Mouse (Mus musculus) hindbrain, embryonic 13.5 days (tissue): Measurements from ENCODE around the gene Prph2. TPM values are rescaled to one million over a fixed set of nuclear protein-coding genes. Genes with fewer than 3 reads are reported as not detected.

Source experiments
- ATAC-seq: fragments of 200-750 bp; cut with Nextera tagmentation; 2 replicates; pipeline ENCODE4 v1.8.0; 2017; ENCODE audit warnings: moderate TSS enrichment; ENCODE audit not compliant: low FRiP score
- H3K27ac ChIP-seq: fragments of 300-500 bp; sonication (generic); 2 replicates; pipeline ENCODE4 v1.5.1; 2015; ENCODE audit warnings: inconsistent platforms, mild to moderate bottlenecking, moderate library complexity
- H3K27me3 ChIP-seq: fragments of 300-500 bp; sonication (generic); 2 replicates; pipeline ENCODE4 v1.6.1; 2015; ENCODE audit warnings: mild to moderate bottlenecking, inconsistent platforms
- H3K36me3 ChIP-seq: fragments of 300-500 bp; sonication (generic); 2 replicates; pipeline ENCODE4 v1.6.1; 2015; ENCODE audit warnings: mild to moderate bottlenecking, inconsistent platforms
- H3K4me1 ChIP-seq: fragments of 300-500 bp; sonication (generic); replicated peaks from 2 replicates; pipeline ENCODE4 v1.6.1; 2015; ENCODE audit warnings: inconsistent platforms
- H3K4me2 ChIP-seq: fragments of 300-500 bp; sonication (generic); 2 replicates; pipeline ENCODE4 v1.6.1; 2015; ENCODE audit warnings: inconsistent platforms, mild to moderate bottlenecking, moderate library complexity
- H3K4me3 ChIP-seq: fragments of 300-500 bp; sonication (generic); 2 replicates; pipeline ENCODE4 v1.5.1; 2015; ENCODE audit warnings: mild to moderate bottlenecking, inconsistent platforms
- H3K9ac ChIP-seq: fragments of 300-500 bp; sonication (generic); 2 replicates; pipeline ENCODE4 v1.6.1; 2015; ENCODE audit warnings: mild to moderate bottlenecking, inconsistent platforms
- H3K9me3 ChIP-seq: fragments of 300-500 bp; sonication (generic); 2 replicates; pipeline ENCODE4 v1.6.1; 2016; ENCODE audit warnings: inconsistent platforms
- whole genome bisulfite sequencing: fragments of 180-500 bp; shearing (Covaris S2); methylation state at CpG from one replicate; pipeline ENCODE4 v1.1.7; 2015; 5-methylcytosine and 5-hydroxymethylcytosine counted together
- polyA plus RNA-seq: library from polyadenylated mRNA; unstranded; fragments of >200 nt; fragmentation: Nextera tagmentation; extraction: Ambion mirVana; gene quantifications from 2 replicates; pipeline ENCODE4 v1.2.1, GENCODE M21; 2015

Prph2 gene
- not detected in 2 replicates for polyA plus RNA-seq

DNA sequence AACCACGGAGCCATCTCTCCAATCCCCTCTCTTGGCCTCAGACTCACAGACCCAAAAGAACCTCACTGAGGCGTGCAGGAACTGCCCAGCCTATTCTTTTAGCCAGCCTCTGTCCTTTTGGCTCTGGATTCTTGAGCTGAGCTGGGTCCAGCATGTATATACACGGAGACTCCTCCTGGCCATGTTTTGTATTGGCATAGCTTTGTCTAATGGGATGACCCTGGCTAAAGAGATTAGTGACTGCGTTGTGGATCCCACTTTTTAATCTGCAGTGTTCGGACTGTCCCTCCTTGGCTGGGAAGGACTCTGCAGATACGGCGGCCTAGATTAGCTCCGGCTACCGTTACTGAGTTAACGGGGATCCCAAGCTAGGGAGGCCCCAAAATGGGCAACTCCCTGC, at the start of gene Prph2:
TSS of gene Prph2 (plus strand) at position 274 of the 400 bp plus-strand sequence.
- ATAC-seq: no peak
- WGBS: 88% methylated on average over 10 of the region's 10 CpGs
- 0 out of 2 replicates have a peak, but pooled peaks cover 6% of the 10 kb centered on the region for H3K4me1 ChIP-seq

DNA sequence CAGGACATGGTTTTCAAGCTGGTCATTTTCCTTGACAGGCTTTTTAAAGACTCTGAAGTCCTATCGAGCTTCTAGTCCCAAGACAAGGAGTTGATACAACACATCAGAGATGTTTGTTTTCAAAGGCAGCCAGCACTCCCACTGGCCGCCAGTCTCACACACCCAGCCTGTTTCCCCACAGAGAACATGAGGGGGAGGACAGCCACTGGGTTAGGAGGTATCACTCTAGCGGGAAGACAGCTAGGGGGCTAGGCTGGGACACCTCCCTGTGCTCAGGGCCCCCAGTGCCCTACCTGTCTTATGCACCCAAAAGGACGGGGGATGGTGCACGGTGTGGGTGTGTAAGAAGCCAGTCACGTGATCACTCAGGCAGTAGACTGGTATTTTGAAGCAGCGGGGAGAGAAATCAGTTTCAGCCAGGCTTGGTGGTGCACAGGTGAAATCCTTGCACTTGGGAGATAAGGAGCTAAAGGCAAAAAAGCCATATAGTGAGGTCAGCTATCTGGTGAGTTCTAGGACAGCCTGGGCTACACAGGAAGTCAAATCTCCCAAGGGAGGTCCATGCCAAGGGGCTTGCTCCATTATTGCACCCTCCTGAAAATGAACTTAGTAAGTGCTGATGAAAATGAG, 45.6 kb upstream of the Prph2 start:
- no peak overlapping the region for H3K27ac ChIP-seq
- WGBS: 72% methylated on average over 7 of the region's 7 CpGs
- no peaks in the 10 kb centered on the region for H3K27me3 ChIP-seq
- H3K9me3 ChIP-seq: no peaks in the 10 kb centered on the region
- H3K9ac ChIP-seq: no peak overlapping the region
- H3K4me3 ChIP-seq: no peak overlapping the region
- H3K36me3 ChIP-seq: no peaks in the 10 kb centered on the region
- peaks cover 6% of the 10 kb centered on the region; the same call in 1 of the 2 replicates for H3K4me1 ChIP-seq
- ATAC-seq: no peak
- H3K4me2 ChIP-seq: no peak overlapping the region

More for the DNA sequence above, at the start of gene Prph2:
- H3K36me3 ChIP-seq: no peaks in the 10 kb centered on the region
- no peaks in the 10 kb centered on the region for H3K9me3 ChIP-seq
- H3K27me3 ChIP-seq: no peaks in the 10 kb centered on the region
- H3K4me2 ChIP-seq: no peak within 1 kb of the TSS
- H3K4me3 ChIP-seq: no peak within 1 kb of the TSS
- H3K9ac ChIP-seq: no peak within 1 kb of the TSS
- no peak within 1 kb of the TSS for H3K27ac ChIP-seq

DNA sequence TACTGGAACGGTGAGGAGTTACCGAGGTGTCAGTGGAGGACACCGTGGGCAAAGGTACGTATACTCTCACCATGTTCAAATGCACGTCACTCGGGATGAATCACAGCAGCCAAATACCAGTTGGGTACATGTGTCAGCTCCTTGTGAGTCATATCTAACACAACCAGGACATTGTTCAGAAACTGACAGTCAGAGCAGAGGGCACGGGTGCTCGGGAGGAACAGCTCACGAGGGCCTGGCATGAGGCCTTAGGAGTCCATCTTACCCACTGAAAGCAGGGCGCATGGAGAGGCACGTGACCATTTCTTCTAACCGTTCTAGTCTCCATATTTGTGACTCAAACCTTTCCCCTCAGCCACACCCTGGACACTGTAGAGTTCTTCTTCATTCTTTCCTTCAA, 43.4 kb upstream of the Prph2 start:
- no peaks in the 10 kb centered on the region for H3K9me3 ChIP-seq
- H3K4me1 ChIP-seq: no peaks in the 10 kb centered on the region
- no peak overlapping the region for H3K4me2 ChIP-seq
- ATAC-seq: no peak
- no peak overlapping the region for H3K27ac ChIP-seq
- H3K36me3 ChIP-seq: no peaks in the 10 kb centered on the region
- H3K9ac ChIP-seq: no peak overlapping the region
- WGBS: 91% methylated on average over 12 of the region's 12 CpGs
- no peaks in the 10 kb centered on the region for H3K27me3 ChIP-seq
- H3K4me3 ChIP-seq: no peak overlapping the region

DNA sequence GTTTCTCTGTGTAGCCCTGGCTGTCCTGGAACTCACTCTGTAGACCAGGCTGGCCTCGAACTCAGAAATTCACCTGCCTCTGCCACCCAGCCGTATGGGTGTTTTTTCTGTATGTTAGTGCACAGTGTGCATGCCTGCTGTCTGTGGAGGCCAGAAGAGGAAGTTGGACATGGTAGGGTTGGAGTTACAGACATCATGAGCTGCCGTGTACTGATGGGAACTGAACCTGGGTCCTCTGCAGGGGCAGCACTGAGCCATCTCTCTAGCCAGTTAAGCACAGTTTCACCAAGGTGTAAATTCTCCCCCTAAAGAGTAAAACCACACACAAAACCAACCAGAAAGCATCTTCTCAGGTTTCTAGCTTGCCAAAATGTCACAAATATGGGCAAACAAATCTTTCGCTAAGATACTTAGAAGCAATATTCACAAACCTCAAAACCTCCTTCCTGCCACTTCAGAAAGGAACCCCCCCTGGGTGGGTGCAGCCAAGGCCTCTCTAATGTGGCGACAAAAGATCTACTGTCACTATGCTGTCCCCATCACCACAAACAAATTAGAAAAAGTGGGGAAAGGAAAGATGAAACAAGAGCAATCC, 40.0 kb upstream of the Prph2 start:
- H3K9ac ChIP-seq: no peak overlapping the region
- no peaks in the 10 kb centered on the region for H3K36me3 ChIP-seq
- ATAC-seq: no peak
- no peaks in the 10 kb centered on the region for H3K27me3 ChIP-seq
- no peaks in the 10 kb centered on the region for H3K9me3 ChIP-seq
- no peak overlapping the region for H3K4me2 ChIP-seq
- H3K4me1 ChIP-seq: peaks cover 16% of the 10 kb centered on the region
- H3K4me3 ChIP-seq: no peak overlapping the region
- H3K27ac ChIP-seq: no peak overlapping the region
- 93% methylated on average over 5 of the region's 5 CpGs for WGBS

DNA sequence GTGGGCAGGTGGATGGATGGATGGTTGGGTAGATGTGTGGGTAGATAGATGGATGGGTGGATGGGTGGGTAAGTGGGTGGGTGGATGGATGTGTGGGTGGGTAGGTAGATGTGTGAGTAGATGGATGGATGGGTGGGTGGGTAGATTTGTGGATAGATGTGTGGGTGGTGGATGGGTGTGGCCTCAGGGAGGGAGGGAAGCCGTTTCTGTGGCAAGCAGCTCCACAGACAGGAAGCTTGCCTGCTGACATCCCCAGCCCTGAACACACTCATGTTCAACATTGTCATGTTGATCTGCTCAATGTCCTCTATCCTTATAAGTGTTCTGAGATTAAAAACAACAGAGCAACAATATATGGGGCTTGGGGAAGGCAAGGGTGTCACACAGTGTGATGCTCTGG, 39.3 kb upstream of the Prph2 start:
- WGBS: 63% methylated on average over 1 of the region's 1 CpGs
- Histone ChIP-seq H3K9ac (no peak overlapping the region), H3K27ac (no peak overlapping the region), H3K27me3 (no peaks in the 10 kb centered on the region), H3K4me2 (no peak overlapping the region), H3K36me3 (no peaks in the 10 kb centered on the region), H3K4me1 (peaks cover 16% of the 10 kb centered on the region), H3K4me3 (no peak overlapping the region), H3K9me3 (no peaks in the 10 kb centered on the region)
- ATAC-seq: no peak

DNA sequence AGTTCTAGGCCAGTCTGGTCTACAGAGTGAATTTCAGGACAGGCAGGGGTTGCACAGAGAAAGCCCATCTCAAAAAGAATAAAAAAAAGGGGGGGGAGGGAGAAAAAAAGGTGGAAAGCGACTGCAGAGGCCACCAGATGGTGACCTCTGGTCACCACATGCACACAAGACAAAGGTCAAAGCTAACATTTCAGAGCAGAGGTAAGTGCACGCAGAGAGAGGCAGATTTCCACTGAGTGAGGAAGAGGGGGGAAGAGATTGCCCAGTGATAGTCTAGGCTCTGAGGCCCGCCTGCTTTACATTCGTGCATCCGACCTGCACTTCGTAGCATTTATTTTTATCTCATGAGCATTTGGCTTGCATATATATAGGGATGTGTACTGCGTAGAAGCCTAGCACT, 37.5 kb upstream of the Prph2 start:
- H3K4me1 ChIP-seq: peaks cover 25% of the 10 kb centered on the region
- H3K27ac ChIP-seq: no peak overlapping the region
- H3K27me3 ChIP-seq: no peaks in the 10 kb centered on the region
- no peak overlapping the region for H3K4me3 ChIP-seq
- H3K36me3 ChIP-seq: no peaks in the 10 kb centered on the region
- no peaks in the 10 kb centered on the region for H3K9me3 ChIP-seq
- H3K4me2 ChIP-seq: no peak overlapping the region
- 75% methylated on average over 7 of the region's 7 CpGs for WGBS
- H3K9ac ChIP-seq: no peak overlapping the region
- no peak for ATAC-seq

DNA sequence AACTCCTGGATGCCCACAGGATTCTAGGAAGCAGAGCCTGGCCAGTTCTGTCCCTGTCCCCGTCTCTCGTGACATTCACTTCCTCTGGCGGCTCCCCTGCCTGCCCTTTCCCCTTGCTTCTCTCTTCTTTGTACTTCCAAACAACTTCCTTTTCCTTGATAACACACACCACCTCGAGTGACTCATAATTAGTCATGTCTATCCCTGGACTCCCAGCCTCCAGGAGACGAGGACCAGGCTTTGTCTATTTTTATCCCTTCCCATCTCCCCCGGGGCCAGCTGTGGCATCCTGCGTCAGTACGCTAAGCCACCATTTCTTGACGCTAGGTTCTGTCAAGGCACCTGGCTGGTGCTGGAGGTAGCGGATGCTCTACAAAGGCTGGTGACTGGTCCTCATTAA, 36.1 kb upstream of the Prph2 start:
- ATAC-seq: no peak
- Histone ChIP-seq H3K27ac (no peak overlapping the region), H3K9me3 (no peaks in the 10 kb centered on the region), H3K4me3 (no peak overlapping the region), H3K4me2 (no peak overlapping the region), H3K4me1 (peaks cover 25% of the 10 kb centered on the region), H3K9ac (no peak overlapping the region; the same call in 1 of the 2 replicates), H3K36me3 (no peaks in the 10 kb centered on the region), H3K27me3 (no peaks in the 10 kb centered on the region)
- WGBS: 41% methylated on average over 10 of the region's 10 CpGs

DNA sequence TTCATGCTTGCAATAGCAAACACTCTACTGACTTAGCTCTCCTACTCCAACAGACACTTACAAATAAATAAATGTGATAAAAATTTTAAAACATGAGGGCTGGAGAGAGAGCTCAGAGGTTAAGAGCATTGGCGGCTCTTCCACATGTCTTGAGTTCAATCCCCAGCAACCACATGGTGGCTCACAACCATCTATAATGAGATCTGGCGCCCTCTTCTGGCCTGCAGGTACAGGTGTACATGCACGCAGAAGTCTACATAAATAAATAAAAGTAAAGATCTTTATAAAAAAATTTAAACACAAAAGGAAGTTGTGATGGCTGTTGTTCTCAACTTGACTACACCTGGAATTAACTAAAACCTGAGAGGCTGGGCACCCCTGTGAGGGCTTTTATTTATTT, 34.6 kb upstream of the Prph2 start:
- Histone ChIP-seq H3K4me2 (no peak overlapping the region), H3K9me3 (no peaks in the 10 kb centered on the region), H3K36me3 (no peaks in the 10 kb centered on the region), H3K4me3 (no peak overlapping the region), H3K27me3 (no peaks in the 10 kb centered on the region), H3K27ac (no peak overlapping the region), H3K9ac (no peak overlapping the region), H3K4me1 (peaks cover 35% of the 10 kb centered on the region)
- WGBS: 64% methylated on average over 3 of the region's 3 CpGs
- no peak for ATAC-seq

DNA sequence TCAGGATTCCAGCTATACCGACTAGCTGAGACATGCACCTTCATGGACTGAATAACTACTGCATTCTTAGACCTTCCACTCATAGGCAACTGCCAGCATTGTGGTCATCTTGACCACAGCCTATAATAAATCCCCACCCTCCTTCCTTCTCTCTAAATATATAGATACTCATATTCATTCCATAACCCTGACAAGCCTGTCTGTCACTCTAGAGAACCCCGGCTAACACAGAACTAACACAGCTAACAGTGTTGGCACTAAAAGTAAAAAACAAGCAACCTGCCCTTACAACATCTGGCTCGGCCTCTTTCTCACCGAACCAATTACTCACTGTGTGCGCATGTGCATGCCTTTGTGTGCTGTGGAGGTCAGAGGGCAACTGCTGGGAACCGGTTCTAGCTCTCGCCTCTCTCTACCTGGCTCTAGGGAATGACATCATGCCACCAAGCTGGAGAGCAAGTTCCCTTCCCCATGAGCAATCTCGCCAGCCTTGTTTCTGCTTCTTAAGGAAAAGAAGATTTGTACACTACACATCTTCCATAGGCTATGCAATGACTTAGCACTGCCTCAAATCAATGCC, 33.8 kb upstream of the Prph2 start:
- peaks cover 35% of the 10 kb centered on the region for H3K4me1 ChIP-seq
- no peaks in the 10 kb centered on the region for H3K27me3 ChIP-seq
- no peak overlapping the region for H3K27ac ChIP-seq
- no peak for ATAC-seq
- H3K9me3 ChIP-seq: no peaks in the 10 kb centered on the region
- no peak overlapping the region for H3K9ac ChIP-seq
- WGBS: 69% methylated on average over 8 of the region's 8 CpGs
- H3K36me3 ChIP-seq: no peaks in the 10 kb centered on the region
- no peak overlapping the region for H3K4me2 ChIP-seq
- H3K4me3 ChIP-seq: no peak overlapping the region

DNA sequence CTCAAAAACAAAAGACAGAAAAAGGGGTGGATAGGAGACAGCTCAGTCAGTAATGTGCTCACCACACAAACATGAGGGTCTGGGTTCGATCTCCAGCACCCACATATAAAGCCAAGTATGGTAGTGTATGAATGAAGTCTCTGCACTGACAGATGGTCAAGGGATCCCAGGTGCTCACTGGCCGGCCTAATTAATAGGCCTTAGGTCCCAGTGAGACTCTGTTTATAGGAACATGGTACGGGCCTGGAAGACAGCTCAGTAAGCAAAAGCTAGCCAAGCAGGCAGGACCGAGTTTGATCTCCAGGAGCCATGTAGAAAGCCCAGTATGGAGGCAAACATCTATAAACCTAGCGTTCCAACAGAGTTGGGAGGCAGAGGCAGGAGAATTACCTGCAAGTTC, 33.2 kb upstream of the Prph2 start:
- no peak for ATAC-seq
- no peaks in the 10 kb centered on the region; the same call in 1 of the 2 replicates for H3K27me3 ChIP-seq
- no peak overlapping the region for H3K4me3 ChIP-seq
- H3K4me2 ChIP-seq: no peak overlapping the region
- no peaks in the 10 kb centered on the region for H3K9me3 ChIP-seq
- no peak overlapping the region for H3K9ac ChIP-seq
- WGBS: 77% methylated on average over 5 of the region's 5 CpGs
- no peaks in the 10 kb centered on the region for H3K36me3 ChIP-seq
- peaks cover 35% of the 10 kb centered on the region for H3K4me1 ChIP-seq
- H3K27ac ChIP-seq: no peak overlapping the region

DNA sequence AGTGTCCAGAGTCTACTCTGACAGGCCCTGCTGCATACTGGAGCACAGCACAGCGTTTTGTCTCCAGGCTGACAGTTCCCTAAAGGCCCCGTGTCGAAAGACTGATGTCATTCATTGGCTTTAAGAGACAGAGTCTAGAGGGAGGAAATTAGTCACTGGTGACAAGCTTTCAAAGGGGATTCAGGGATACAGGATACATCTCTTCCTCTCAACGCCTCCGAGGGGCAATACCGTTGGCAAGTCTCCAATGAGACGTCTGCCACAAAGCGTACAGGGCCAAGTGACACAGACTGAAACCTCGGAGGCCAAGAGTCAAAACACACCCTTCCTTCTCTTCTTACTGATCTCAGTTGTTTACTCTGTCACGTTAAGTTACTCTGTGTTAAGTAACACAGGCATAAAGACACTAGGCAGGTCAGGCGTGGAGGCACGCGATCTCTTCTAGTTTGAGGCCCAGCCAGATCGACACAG, 30.4 kb upstream of the Prph2 start:
- H3K4me3 ChIP-seq: no peak overlapping the region
- peak; percentile 52; the same call in 1 of the 2 replicates for ATAC-seq
- H3K4me1 ChIP-seq: peaks cover 19% of the 10 kb centered on the region
- H3K9ac ChIP-seq: peak overlapping the region; percentile 29; the same call in 1 of the 2 replicates
- peaks cover 13% of the 10 kb centered on the region; the same call in 1 of the 2 replicates for H3K27me3 ChIP-seq
- peaks cover 4% of the 10 kb centered on the region; the same call in 1 of the 2 replicates for H3K36me3 ChIP-seq
- 32% methylated on average over 14 of the region's 14 CpGs for WGBS
- H3K4me2 ChIP-seq: no peak overlapping the region
- H3K27ac ChIP-seq: peak overlapping the region; percentile 40; the same call in 1 of the 2 replicates
- H3K9me3 ChIP-seq: no peaks in the 10 kb centered on the region

DNA sequence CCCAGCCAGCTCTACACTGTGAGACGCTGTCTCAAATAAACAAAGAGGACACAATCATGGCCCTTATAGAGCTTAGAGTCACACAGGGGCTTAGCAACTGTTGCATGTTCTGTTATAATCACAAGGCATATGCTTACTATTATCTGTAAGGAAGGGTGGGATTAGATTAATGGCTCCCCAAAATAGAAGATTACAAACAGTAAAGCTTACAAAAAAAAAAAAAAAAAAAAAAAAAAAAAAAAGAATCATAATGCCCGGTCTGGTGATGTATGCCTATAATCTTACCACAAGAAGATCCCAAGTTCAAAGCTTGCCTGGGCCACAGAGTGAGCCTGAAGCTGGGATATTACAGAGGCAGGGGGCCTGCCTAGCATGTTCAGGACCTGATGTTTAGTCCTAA, 29.9 kb upstream of the Prph2 start:
- peaks cover 19% of the 10 kb centered on the region for H3K4me1 ChIP-seq
- 72% methylated on average over 2 of the region's 2 CpGs for WGBS
- peaks cover 4% of the 10 kb centered on the region; the same call in 1 of the 2 replicates for H3K36me3 ChIP-seq
- 0 out of 2 replicates have a peak overlapping the region, but pooled peaks have one; percentile 40 for H3K27ac ChIP-seq
- no peak overlapping the region for H3K4me3 ChIP-seq
- H3K9ac ChIP-seq: no peak overlapping the region
- H3K27me3 ChIP-seq: peaks cover 13% of the 10 kb centered on the region; the same call in 1 of the 2 replicates
- H3K4me2 ChIP-seq: no peak overlapping the region
- 0 out of 2 replicates have a peak, but pooled peaks have one; percentile 17 for ATAC-seq
- no peaks in the 10 kb centered on the region for H3K9me3 ChIP-seq
